In genomic region chr4:149487729-149488128, GRCm38 (mm10) we compare ENCODE assay signal across 24 mouse cellular contexts. TPM values are rescaled to one million over a fixed set of nuclear protein-coding genes. Genes with fewer than 3 reads are reported as not detected.
"Had no signal": no experiment of that assay in that cellular context is flagged by ENCODE, and none has a peak within 500 bp of the region (broad histone marks: within the 10 kb centered on the region; RNA-seq: fewer than 3 reads in every experiment).

No protein-coding gene starts in this region.

- H3K4me3 ChIP-seq: intestine, embryonic 15.5 days; kidney, embryonic 15.5 days; limb, embryonic 15.5 days; midbrain, embryonic 10.5 days; midbrain, embryonic 13.5 days; neural tube, embryonic 12.5 days; neural tube, embryonic 15.5 days had no signal

- ATAC-seq: intestine, embryonic 15.5 days; liver, postnatal 0 days; lung, postnatal 0 days; midbrain, embryonic 13.5 days; midbrain, embryonic 16.5 days had no signal

- DNase-seq: kidney, adult 11 months; kidney, adult 8-10 months; kidney, postnatal 10 days; kidney, postnatal 36 days; layer of hippocampus, postnatal 36 days; left cerebral cortex, postnatal 4 days; liver, postnatal 0 days; lung, embryonic 14.5 days; retina, postnatal 1 day; right cerebral cortex, postnatal 25 days; thymus, postnatal 25 days had no signal

- H3K9ac ChIP-seq: intestine, embryonic 15.5 days; kidney, embryonic 15.5 days; limb, embryonic 15.5 days; liver, embryonic 14.5 days; liver, postnatal 0 days; lung, embryonic 14.5 days; midbrain, embryonic 13.5 days; neural tube, embryonic 12.5 days; neural tube, embryonic 15.5 days had no signal

- H3K4me2 ChIP-seq: intestine, embryonic 15.5 days; kidney, embryonic 15.5 days; limb, embryonic 15.5 days; liver, embryonic 11.5 days; lung, embryonic 14.5 days; midbrain, embryonic 13.5 days; neural tube, embryonic 12.5 days had no signal

- H3K27ac ChIP-seq: intestine, embryonic 15.5 days; kidney, embryonic 15.5 days; limb, embryonic 15.5 days; liver, embryonic 14.5 days; midbrain, embryonic 10.5 days; midbrain, embryonic 13.5 days; neural tube, embryonic 12.5 days; neural tube, embryonic 15.5 days had no signal

- H3K27me3 ChIP-seq: intestine, embryonic 15.5 days; kidney, embryonic 15.5 days; limb, embryonic 15.5 days; megakaryocyte, embryonic 14.5 days; midbrain, embryonic 13.5 days; neural tube, embryonic 12.5 days; neural tube, embryonic 15.5 days had no signal

- H3K9me3 ChIP-seq: intestine, embryonic 15.5 days; kidney, embryonic 15.5 days; limb, embryonic 15.5 days; megakaryocyte, embryonic 14.5 days; midbrain, embryonic 10.5 days; midbrain, embryonic 13.5 days; neural tube, embryonic 12.5 days; neural tube, embryonic 15.5 days had no signal

RNA-seq across cellular contexts. Expression of gene Tmem274, which starts 10.6 kb away (rescaled TPM):
- polyA plus RNA-seq: intestine, embryonic 15.5 days; limb, embryonic 15.5 days; liver, embryonic 11.5 days; liver, embryonic 14.5 days; liver, postnatal 0 days; lung, embryonic 14.5 days; lung, postnatal 0 days; midbrain, embryonic 16.5 days; neural tube, embryonic 15.5 days; spleen, adult 2 months had no signal

RNA-seq across cellular contexts. Expression of gene Rbp7, which starts 33.0 kb away (rescaled TPM):
- polyA plus RNA-seq: liver, embryonic 11.5 days; liver, embryonic 14.5 days; liver, postnatal 0 days; midbrain, embryonic 10.5 days; midbrain, embryonic 13.5 days; neural tube, embryonic 12.5 days; neural tube, embryonic 15.5 days; spleen, adult 2 months had no signal
